ENCODE assay signal across 8 mouse cellular contexts in the genomic region with DNA sequence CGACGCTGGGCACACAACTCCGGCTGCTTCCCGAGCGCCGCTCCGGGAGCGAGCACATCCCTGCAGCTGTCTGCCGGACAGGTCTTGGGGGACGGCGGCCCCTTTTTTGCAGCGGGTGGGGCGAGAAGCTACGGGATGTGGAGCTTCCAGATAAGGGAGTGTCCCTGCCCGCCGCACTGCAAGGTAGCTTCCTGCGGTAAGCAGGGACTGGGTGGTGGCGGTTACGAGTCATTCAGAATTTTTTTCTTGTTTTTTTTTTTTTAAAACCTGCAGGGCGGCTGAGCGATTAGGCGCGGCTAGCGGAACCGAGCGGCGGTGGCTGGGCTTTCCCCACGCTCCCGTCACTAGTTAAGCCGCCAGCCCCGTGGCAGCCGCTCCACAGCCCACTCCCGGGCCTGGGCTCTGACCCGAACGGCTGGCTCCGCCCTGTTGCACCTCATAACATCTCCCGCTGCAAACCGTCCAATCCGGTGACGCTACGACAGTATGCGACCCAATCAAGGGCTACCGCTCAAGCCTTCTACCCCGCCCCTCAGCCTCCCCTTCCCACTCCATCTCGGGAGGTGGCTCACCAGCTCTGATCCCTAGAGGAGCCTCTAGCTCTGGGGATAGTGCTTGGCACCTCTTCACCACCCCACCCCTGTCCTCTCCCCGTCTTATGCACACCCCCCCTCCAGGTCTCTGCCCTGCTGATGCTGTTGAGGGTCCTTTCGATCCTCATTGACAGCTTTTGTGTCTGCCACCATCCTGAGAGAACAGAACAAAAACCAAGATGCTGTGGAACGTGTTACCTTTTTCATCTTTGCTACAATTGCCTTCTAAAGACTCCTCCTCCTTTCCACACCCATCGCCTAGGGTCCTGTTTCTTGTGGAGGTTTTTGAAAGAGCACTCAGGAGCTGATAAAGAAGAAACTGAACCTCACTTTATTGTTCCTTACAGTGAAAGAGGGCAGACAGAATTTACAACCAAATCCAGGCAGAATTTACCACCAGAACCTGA. TPM values are rescaled to one million over a fixed set of nuclear protein-coding genes. Genes with fewer than 3 reads are reported as not detected.
DNase-seq lines count a peak whose midpoint lies in the region; ATAC-seq and TF ChIP-seq lines count a peak whose summit lies in the region.

No protein-coding gene starts in this region.

- H3K36me3 ChIP-seq in embryonic facial prominence, embryonic 15.5 days = no peaks in the 10 kb centered on the region
- H3K36me3 ChIP-seq in limb, embryonic 14.5 days (ENCODE audit: control insufficient read depth, insufficient read depth, low read length) = no peaks in the 10 kb centered on the region
- no peaks in the 10 kb centered on the region for H3K36me3 ChIP-seq in midbrain, postnatal 0 days (ENCODE audit: insufficient read depth, low read length)

- peak overlapping the region; percentile 86 for H3K9ac ChIP-seq in embryonic facial prominence, embryonic 15.5 days
- H3K9ac ChIP-seq in limb, embryonic 14.5 days (ENCODE audit: low read depth, low read length, severe bottlenecking) = peak overlapping the region; percentile 97
- H3K9ac ChIP-seq in midbrain, postnatal 0 days (replicated peaks; ENCODE audit: low read length, poor library complexity, severe bottlenecking) = peak overlapping the region; percentile 96

- H3K27ac ChIP-seq in bone marrow, adult 2 months (ENCODE audit: control insufficient read depth, insufficient read depth, low read depth, low read length, poor library complexity) = peak overlapping the region; percentile 95
- H3K27ac ChIP-seq in embryonic facial prominence, embryonic 15.5 days (replicated peaks) = peak overlapping the region; percentile 98
- H3K27ac ChIP-seq in limb, embryonic 14.5 days (replicated peaks; ENCODE audit: low read depth, low read length) = peak overlapping the region; percentile 98
- peak overlapping the region; percentile 100 for H3K27ac ChIP-seq in midbrain, postnatal 0 days (ENCODE audit: low read depth, low read length)

- TF ChIP-seq POLR2A in bone marrow, adult 2 months (IDR thresholded peaks at IDR 0.05; ENCODE audit: borderline replicate concordance, control insufficient read depth, low read depth, low read length) = peak; percentile 94; the same call in 1 of the 2 replicates
- TF ChIP-seq POLR2A in limb, embryonic 14.5 days (IDR thresholded peaks at IDR 0.05; ENCODE audit: borderline replicate concordance, extremely low read depth, insufficient read depth, insufficient read length) = peak; percentile 88; the same call in 1 of the 2 replicates

- H3K4me1 ChIP-seq in bone marrow, adult 2 months (ENCODE audit: control insufficient read depth, insufficient read depth, low read length) = no peaks in the 10 kb centered on the region
- peaks cover 21% of the 10 kb centered on the region for H3K4me1 ChIP-seq in embryonic facial prominence, embryonic 15.5 days
- H3K4me1 ChIP-seq in limb, embryonic 14.5 days (ENCODE audit: control insufficient read depth, insufficient read depth, low read length) = peaks cover 17% of the 10 kb centered on the region
- H3K4me1 ChIP-seq in midbrain, postnatal 0 days (ENCODE audit: insufficient read depth, low read length) = peaks cover under 1% of the 10 kb centered on the region; the same call in 1 of the 2 replicates

- ATAC-seq in embryonic facial prominence, embryonic 15.5 days (ENCODE audit: insufficient number of reproducible peaks, low FRiP score, low TSS enrichment, low read depth) = peak; percentile 96
- ATAC-seq in limb, embryonic 14.5 days (ENCODE audit: low FRiP score, low read depth) = peak; percentile 96
- peak; percentile 98 for ATAC-seq in midbrain, postnatal 0 days (ENCODE audit: low FRiP score)

- no peak for TF ChIP-seq CTCF in bone marrow, adult 2 months (IDR thresholded peaks at IDR 0.05; ENCODE audit: control insufficient read depth, insufficient read depth, low read length)
- TF ChIP-seq CTCF in midbrain, postnatal 0 days (IDR thresholded peaks at IDR 0.05) = no peak

- peak overlapping the region; percentile 62 for H3K4me3 ChIP-seq in bone marrow, adult 2 months (replicated peaks; ENCODE audit: control insufficient read depth, low read depth, low read length)
- H3K4me3 ChIP-seq in embryonic facial prominence, embryonic 15.5 days (replicated peaks) = peak overlapping the region; percentile 88
- peak overlapping the region; percentile 85 for H3K4me3 ChIP-seq in limb, embryonic 14.5 days (replicated peaks; ENCODE audit: low read length)
- H3K4me3 ChIP-seq in midbrain, postnatal 0 days (ENCODE audit: low read depth, low read length) = peak overlapping the region; percentile 93

- DNase-seq in 416B (ENCODE audit: low read depth) = peak; percentile 95
- DNase-seq in heart, adult 8-10 months (ENCODE audit: low spot score) = peak; percentile 97
- peak; percentile 95 for DNase-seq in kidney, adult 9 months
- DNase-seq in limb, embryonic 14.5 days (ENCODE audit: low spot score) = peak; percentile 97
- DNase-seq in midbrain, postnatal 0 days (ENCODE audit: low spot score) = peak; percentile 99
- DNase-seq in spleen, postnatal 14 days (ENCODE audit: low spot score in 2 of 2) = peak; percentile 81 to 84

- H3K4me2 ChIP-seq in embryonic facial prominence, embryonic 15.5 days (replicated peaks) = peak overlapping the region; percentile 72
- H3K4me2 ChIP-seq in limb, embryonic 14.5 days (replicated peaks; ENCODE audit: low read depth, low read length, severe bottlenecking) = peak overlapping the region; percentile 69
- peak overlapping the region; percentile 95 for H3K4me2 ChIP-seq in midbrain, postnatal 0 days (ENCODE audit: low read depth, low read length, poor library complexity, severe bottlenecking)

- H3K27me3 ChIP-seq in embryonic facial prominence, embryonic 15.5 days = no peaks in the 10 kb centered on the region
- no peaks in the 10 kb centered on the region for H3K27me3 ChIP-seq in limb, embryonic 14.5 days (ENCODE audit: control insufficient read depth, insufficient read depth, low read length)
- H3K27me3 ChIP-seq in midbrain, postnatal 0 days (ENCODE audit: insufficient read depth, low read length) = no peaks in the 10 kb centered on the region

- under 1% methylated on average over 49 of the region's 49 CpGs for WGBS in bone marrow, adult 2 months
- WGBS in embryonic facial prominence, embryonic 15.5 days = under 1% methylated on average over 49 of the region's 49 CpGs
- under 1% methylated on average over 40 of the region's 49 CpGs for WGBS in limb, embryonic 14.5 days
- WGBS in midbrain, postnatal 0 days = under 1% methylated on average over 49 of the region's 49 CpGs

- H3K9me3 ChIP-seq in embryonic facial prominence, embryonic 15.5 days (replicated peaks) = no peaks in the 10 kb centered on the region
- no peaks in the 10 kb centered on the region for H3K9me3 ChIP-seq in limb, embryonic 14.5 days (ENCODE audit: control insufficient read depth, low read length)
- H3K9me3 ChIP-seq in midbrain, postnatal 0 days (ENCODE audit: low read length) = no peaks in the 10 kb centered on the region

RNA-seq across cellular contexts. Expression of a gene that starts 0.8 kb away (rescaled TPM):
- polyA plus RNA-seq in bone marrow, adult 2 months (2011; ENCODE audit: insufficient read depth, insufficient read length, low replicate concordance, missing spikeins) = 15.6 and 22.6 TPM in 2 replicates
- 10.4 and 10.5 TPM in 2 replicates for polyA plus RNA-seq in embryonic facial prominence, embryonic 15.5 days (2015; fragmentation: Nextera tagmentation; extraction: Ambion mirVana)
- total RNA-seq in heart, adult 8-10 months (2022) = 10 to 100 TPM; 77.8 to 86.8 (median 81.9) TPM
- polyA plus RNA-seq in limb, embryonic 14.5 days (2012; rRNA removed) = 29.2 and 58.7 TPM in 2 replicates
- polyA plus RNA-seq in limb, embryonic 14.5 days (2014; fragmentation: Nextera tagmentation; extraction: Ambion mirVana) = 19.1 and 19.6 TPM in 2 replicates
- 81.8 and 108 TPM in 2 replicates for total RNA-seq in midbrain, postnatal 0 days (2014; rRNA removed)
- polyA plus RNA-seq in midbrain, postnatal 0 days (2015; fragmentation: Nextera tagmentation; extraction: Ambion mirVana) = 24.2 and 31.6 TPM in 2 replicates

Comparison
In these comparisons a context has a peak if more than half of its experiments do, and no peak if none do; other contexts are left out.
1. Peak in every context shown above with its lines: DNase-seq, ATAC-seq, H3K4me3 ChIP-seq and H3K27ac ChIP-seq.